Mouse (Mus musculus) lung, postnatal 14 days (tissue): ENCODE results near the gene Coq9.
A peak's percentile ranks its signal among the peaks of the same experiment; 100 is the strongest.

Experiments
- DNase-seq: peaks from one replicate; pipeline ENCODE4 v3.0.0; 2021

Coq9 gene

GRCm38 (mm10) chr8:94837662-94838574, at the start of gene Coq9, which contains the start of gene Ciapin1:
TSS of gene Coq9 (plus strand) at chr8:94838321.
TSS of gene Ciapin1 (minus strand) at chr8:94838358.
- peak; percentile 95 for DNase-seq

- DNase-seq = no peak
Observed at GRCm38 (mm10) chr8:94789256-94789955, 48.7 kb upstream of the Coq9 start.

- DNase-seq = no peak
Observed at GRCm38 (mm10) chr8:94794368-94794767, 43.8 kb upstream of the Coq9 start.

GRCm38 (mm10) chr8:94794782-94795181, 43.3 kb upstream of the Coq9 start:
- no peak for DNase-seq

GRCm38 (mm10) chr8:94800278-94800968, 37.7 kb upstream of the Coq9 start:
- DNase-seq = no peak

GRCm38 (mm10) chr8:94801293-94802095, 36.6 kb upstream of the Coq9 start:
- DNase-seq = peak; percentile 65

GRCm38 (mm10) chr8:94802375-94802774, 35.7 kb upstream of the Coq9 start:
- no peak for DNase-seq

- DNase-seq = no peak
Observed at GRCm38 (mm10) chr8:94803551-94803950, 34.6 kb upstream of the Coq9 start.

- DNase-seq = no peak
Observed at GRCm38 (mm10) chr8:94804546-94805340, 33.4 kb upstream of the Coq9 start.

- DNase-seq = no peak
Observed at GRCm38 (mm10) chr8:94805811-94806210, 32.3 kb upstream of the Coq9 start.

- DNase-seq = no peak
Observed at GRCm38 (mm10) chr8:94807506-94807905, 30.6 kb upstream of the Coq9 start.

GRCm38 (mm10) chr8:94808372-94808771, 29.7 kb upstream of the Coq9 start:
- DNase-seq = no peak

- DNase-seq = no peak
Observed at GRCm38 (mm10) chr8:94810153-94810552, 28.0 kb upstream of the Coq9 start, which contains the start of gene Ccl17. TSS of gene Ccl17 (plus strand) at chr8:94810453.

GRCm38 (mm10) chr8:94810855-94811254, 27.3 kb upstream of the Coq9 start:
- DNase-seq = no peak

GRCm38 (mm10) chr8:94811654-94812053, 26.5 kb upstream of the Coq9 start:
- no peak for DNase-seq

GRCm38 (mm10) chr8:94812645-94813098, 25.4 kb upstream of the Coq9 start:
- peak; percentile 90 for DNase-seq

- DNase-seq = peak; percentile 38
Observed at GRCm38 (mm10) chr8:94814556-94814955, 23.6 kb upstream of the Coq9 start.

- no peak for DNase-seq
Observed at GRCm38 (mm10) chr8:94817933-94818332, 20.2 kb upstream of the Coq9 start.

- no peak for DNase-seq
Observed at GRCm38 (mm10) chr8:94819671-94820179, 18.4 kb upstream of the Coq9 start.

- DNase-seq = no peak
Observed at GRCm38 (mm10) chr8:94820553-94820952, 17.6 kb upstream of the Coq9 start.

- DNase-seq = no peak
Observed at GRCm38 (mm10) chr8:94821381-94821780, 16.7 kb upstream of the Coq9 start.
